Mouse (Mus musculus) mature B cell (primary cell): ENCODE measurements around the gene Pdgfb.

Source experiments
- in situ Hi-C: fragments of 300-500 bp; cut with MboI; formaldehyde crosslinking; loops from 2 replicates; pipeline ENCODE4 v1.14.3; 2019

Pdgfb gene

DNA sequence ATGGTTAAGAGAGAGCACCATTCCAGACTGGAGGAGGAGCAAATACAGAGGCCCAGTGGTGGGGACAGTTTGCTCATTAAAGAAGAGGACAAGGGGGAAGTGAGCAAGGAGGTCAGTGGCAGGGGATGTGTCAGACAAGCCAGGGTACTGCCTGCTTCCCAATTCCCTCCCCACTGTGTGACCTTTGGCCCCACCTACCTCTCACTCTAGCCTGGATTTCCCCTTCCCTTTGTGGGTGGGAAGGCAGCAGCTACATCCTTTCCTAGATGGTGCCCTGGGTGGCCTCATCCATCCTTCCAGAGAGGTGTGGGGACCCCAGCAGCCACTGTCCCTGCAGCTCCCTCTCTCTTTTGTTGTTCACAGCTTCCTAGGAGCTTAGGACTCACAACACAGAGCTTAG is 20.1 kb upstream of the Pdgfb start:
- in situ Hi-C loops, result no loop called here

DNA sequence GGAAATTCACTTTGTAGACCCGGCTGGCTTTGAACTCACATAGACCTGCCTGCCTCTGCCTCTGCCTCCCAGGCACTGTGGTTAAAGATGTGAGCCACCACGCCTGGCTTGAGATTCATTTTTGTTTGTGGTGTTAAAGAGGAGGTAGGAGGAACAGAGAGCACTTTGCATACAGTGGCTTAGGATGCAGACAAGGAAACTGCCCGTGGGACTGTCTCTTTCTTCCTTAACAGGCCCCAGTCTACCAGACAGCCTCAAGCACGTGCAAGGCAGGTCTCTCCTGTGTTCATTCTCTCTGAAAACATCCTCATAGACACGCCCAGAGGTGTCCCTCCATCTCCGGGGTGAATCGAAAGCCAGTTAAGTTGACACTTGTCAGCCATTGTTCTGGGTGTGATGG is 19.6 kb upstream of the Pdgfb start:
- in situ Hi-C loops, result no loop called here

DNA sequence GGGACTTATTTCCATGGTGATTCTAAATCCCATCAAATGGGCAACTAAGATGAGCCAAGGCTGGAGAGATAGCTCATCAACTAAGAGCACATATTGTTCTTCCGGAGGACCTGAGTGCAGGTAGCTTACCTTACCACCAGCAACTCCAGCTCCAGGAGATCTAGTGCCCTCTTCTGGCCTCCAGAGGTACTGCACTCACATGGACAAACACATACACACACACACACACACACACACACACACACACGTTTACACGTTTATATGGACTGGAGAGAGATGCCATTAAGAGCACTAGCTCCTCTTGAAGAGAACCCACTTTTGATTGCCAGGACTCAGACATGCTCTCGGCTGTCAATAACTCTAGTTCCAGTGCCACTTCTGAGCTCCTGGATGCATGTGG is 16.4 kb upstream of the Pdgfb start:
- in situ Hi-C loops, result no loop called here

DNA sequence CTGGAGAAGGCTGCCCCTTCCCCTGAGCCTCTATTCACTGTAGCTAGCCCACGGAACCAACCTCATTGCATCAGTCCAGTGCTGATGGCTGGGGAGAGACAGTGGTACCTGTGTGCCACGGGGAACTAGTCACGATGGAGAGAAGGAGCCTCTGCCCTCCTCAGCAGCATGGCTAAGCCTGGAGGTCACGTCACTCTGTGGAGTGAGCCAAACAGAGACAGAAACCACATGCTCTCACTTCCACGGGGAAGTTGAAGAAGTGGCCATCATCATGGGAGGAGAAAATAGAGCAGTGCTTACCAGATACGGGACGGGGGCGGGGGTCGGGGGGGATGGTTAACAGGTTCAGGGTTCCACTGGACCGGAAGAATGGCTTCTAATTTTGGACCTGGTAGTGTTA is 15.6 kb upstream of the Pdgfb start:
- in situ Hi-C loops, result no loop called here

DNA sequence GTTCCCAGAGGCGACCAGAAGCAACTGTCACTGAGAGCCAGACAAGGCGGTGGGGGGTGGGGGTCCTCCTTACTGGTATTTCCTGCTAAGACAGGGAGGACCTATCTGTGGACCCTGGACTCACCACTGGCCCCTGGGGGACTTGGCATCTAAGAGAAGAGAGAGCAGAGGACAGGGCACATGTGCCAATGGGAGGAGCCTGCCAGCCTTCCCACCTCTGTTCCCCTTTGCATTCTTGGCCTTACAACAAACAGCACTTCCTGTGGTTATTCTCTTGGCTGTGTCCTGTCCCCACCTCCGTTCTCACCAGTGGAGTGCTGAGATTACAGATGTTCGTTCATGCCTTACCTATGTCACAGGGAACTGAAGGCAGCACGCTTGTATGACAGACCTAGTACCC is 14.1 kb upstream of the Pdgfb start:
- in situ Hi-C loops, result no loop called here

DNA sequence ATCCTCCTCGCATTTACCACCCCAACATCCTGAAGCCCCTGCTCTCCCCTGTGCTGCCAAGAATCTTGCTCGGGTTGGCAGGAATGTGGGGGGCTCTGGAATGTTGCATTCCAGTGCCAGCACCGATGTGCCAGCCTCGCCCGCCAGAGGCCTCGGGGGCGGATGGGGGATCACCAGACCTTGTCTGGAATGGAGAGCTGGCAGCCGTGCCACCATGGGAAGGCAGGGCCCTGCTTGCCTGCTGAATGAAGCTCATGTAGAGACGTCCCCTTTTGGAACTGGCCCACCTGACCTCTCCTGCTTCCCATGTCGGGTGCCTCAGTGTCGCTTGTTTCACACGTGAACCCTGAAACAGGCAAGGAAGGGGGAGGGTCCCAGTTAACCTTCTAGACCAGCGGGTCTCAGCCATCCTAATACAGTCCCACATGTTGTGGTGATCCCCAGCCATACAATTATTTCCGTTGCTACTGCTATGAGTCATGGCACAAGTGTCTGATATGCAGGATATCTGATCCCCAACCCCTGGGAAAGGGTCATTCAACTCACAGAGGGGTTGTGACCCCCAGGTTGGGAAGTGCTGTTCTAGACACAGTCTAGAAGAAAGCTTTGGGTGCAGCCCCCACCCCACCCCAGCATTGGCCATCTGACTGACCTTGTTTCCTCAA is 12.0 kb upstream of the Pdgfb start:
- in situ Hi-C loops, result no loop called here

DNA sequence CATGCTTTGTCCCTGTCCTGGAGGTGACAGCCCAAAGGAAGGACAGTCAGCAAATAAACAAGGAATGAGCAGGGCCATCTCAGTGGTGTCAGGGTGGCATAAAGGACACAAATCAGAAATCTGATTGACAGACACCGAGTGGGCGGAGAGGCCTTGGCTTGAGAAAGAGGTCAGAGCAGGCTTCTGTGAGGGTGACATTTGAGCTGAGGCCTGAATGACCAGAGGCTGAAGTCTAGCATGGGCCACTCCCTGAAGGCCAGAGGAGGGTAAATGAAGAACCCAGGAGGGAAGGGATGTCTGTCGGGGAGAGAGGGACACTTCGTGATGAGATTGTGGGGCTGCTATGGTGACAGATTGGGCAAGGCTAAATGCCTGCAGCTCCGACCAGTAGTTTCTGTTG is 11.3 kb upstream of the Pdgfb start:
- in situ Hi-C loops, result no loop called here

DNA sequence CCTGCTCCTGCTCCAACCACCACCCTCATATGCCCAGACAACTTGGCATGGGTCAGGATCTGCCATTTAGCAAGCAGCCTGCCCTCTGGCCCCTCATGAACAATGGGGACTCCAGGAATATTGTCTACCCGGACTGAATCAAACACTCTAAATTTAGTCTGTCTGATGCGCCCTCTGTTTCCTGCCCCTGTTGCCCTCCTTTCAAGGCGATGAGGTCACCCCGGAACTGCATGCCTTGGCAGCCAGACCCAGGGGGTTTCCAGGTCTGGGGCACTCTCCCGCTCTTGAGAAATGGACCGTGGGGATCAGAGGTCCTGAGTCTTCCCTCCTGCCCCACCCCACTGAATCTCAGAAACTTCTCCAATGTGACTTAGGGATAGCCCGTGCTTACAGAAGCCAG is 10.8 kb upstream of the Pdgfb start:
- in situ Hi-C loops, result no loop called here

DNA sequence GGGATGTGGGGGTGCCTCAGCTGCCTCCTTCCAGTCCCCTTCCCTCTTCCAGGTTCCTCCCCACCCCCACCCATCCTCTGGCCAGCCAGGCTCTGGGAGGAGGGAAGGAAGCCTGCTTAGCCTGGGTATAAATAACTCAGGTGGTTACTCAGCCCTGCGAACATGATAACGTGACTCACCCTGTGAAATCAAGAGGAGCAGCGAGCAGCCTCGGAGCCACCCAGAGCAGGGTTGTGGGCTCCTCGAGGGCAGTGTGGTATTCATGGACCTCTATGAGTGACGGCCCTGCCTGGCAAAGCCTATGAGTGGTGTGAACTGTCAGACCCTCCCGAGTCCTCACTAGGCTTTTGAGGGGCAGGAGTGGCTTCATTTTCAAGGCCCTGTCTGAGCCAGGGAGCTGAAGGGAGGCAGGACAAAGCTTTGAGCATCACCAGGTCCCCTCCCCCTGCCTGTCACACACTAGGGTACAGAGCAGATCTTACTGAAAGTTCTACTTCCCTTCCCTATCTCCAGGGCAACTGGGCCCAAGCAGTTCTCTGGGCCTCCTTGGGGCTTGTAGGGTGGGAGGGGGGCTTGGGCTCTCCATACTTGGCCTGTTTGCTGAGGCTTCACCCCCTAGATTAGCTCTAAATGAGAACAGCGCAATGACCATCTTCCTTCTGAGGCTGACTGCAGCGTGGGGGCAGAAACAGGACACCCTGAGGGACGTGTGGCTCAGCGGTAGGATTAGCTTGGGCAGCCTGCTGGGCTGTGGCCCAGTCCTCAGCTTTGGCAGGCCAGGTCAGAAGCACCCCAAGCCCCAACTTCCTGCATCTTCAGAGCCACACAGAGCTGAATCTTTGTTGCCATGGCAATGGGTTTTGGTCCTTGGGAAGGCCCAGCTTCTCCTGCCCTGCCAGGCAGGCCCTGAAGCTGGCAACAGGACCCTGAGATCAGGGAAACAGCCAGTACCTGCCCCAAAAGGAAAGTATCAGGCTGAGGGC is 9.8 kb upstream of the Pdgfb start:
- in situ Hi-C loops, result no loop called here

DNA sequence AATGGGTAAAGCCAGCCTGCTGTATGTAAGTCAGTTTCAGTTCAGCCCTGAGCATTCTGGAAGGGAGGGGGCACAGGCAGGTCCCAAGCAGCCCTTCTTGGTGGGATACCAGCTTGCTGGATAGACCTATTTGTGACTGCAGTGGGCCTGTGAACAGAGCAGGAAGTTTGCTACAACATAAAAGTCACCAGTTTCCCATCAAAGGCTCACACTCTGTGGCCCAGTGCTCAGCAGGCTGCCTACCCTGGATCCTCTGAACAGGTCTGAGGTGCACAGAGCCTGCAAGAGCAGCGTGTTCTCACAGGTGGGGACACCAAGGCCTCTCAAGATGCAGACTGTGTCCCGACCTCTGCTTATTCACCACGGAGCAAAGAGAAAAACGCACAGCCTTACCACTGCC is 5.7 kb upstream of the Pdgfb start:
- in situ Hi-C loops, result no loop called here

DNA sequence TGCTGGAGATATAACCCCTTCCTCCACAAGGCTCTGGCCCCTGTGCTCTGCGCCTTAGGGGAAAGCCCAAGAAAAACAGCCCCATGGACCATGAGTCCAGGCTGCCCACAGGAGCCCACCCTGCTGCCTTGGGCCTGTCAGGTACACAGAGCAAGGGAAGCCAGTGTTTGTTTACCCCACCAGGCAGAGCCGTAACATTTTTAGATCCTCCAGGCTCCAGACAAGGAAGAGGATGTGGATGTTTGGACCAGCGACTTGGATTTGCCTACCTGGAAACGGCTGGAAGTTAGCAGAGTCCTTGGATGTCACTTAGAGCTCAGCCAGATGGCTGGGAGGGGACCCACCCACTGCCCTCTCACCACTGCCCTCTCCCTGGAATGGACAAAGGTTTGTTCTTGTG is 4.8 kb upstream of the Pdgfb start:
- in situ Hi-C loops, result no loop called here

DNA sequence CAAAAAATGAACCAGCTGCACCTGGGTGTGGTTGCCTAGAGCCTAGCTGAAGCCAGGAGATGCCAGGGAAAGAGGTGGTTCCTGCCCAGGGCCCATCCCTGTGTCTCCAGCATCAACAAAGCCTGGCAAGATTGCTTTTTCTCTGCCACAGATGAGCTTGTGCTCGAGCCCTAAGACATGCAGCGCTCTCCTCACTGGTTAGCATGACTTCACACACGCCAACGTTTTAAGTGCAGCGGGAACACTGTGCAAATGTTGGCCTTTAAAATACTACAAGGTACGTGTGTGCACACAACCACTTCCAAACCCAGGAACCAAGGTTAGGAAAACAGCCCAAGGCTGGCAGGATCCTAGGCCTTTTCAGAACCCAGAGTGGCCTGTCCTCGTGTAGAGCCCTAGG is 4.4 kb upstream of the Pdgfb start:
- in situ Hi-C loops, result no loop called here

DNA sequence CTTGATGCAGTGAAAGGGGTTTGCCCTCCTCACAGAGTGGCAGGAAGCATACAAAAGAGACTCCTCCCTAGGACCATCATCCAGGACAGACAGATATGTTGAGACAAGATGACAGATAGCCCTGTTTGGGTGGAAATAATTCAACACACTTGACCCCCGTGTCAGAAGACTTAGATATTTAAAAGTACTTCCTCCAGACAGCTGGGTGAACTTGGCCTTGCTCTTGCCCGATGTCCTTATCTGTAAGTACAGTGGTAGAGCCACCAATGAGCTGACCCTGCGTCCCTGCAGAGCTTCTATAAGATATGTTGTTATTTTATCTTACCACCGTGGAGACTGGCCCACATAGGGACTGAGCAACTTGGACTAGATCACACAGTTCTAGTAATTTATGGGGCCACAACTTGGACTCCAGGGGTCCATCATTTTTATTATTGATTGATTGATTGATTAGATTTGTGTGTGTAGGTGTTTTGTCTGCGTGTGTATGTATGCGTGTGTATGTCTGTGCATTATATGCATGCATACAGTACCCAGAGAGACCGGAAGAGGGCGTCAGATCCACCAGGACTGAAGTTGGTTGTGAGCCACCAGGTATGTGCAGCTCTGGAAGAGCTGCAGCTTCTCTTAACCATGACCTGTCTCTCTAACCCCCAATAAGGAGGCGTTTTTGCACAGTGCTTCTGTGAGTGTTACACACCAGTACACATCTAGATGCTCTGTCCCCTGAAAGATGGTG is 2.0 kb upstream of the Pdgfb start:
- in situ Hi-C loops, result no loop called here

DNA sequence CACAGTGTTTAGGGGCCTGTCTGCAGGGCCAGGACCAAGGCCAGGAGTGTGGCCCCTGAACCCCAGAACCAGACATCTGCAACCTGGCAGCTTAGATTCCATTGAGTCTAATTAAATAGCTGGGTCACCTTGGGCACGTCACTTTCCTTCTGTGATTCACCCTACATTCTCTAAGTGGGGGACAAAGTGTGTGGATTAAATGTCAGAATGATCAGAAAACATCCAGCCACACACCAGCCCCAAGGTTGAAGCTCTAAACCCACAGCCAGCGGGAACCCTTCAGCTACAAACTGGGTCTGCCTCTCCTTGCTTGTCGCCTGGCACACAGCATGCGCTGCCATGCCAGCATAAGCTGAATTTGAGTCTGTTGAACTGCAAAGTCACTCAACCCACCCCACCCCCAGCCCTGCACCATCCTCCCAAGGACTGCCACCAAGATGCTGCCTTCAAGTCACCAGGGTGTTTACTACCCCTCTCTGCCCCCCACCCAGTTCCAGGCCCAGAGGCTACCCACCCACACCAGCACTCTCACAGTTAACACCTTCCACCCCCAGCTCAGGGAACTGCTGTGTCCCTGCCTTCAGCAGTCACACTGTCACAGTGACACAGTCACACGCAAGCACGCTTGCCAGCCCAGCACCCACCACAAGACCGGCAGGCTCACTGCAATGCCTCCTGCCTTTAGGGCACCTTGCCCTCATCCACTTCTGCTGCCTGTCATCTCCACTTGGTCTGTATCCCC is 605 bp upstream of the Pdgfb start:
- in situ Hi-C loops, result no loop called here

DNA sequence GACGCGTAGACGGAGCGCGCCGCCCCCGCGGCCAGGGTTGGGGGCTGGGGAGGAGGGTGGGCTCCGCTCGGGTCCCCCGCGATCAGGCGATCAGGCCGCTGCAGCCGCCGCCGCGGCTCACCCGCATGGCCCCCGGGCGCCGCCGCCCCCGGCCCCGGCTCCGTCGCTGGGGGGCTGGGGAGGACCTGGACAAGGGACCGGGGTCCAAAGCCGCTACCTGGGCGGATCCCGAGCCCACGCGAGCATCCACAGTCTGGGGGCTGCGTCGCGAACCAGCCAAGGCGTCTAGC is 801 bp downstream of the Pdgfb start:
- in situ Hi-C loops, result no loop called here

DNA sequence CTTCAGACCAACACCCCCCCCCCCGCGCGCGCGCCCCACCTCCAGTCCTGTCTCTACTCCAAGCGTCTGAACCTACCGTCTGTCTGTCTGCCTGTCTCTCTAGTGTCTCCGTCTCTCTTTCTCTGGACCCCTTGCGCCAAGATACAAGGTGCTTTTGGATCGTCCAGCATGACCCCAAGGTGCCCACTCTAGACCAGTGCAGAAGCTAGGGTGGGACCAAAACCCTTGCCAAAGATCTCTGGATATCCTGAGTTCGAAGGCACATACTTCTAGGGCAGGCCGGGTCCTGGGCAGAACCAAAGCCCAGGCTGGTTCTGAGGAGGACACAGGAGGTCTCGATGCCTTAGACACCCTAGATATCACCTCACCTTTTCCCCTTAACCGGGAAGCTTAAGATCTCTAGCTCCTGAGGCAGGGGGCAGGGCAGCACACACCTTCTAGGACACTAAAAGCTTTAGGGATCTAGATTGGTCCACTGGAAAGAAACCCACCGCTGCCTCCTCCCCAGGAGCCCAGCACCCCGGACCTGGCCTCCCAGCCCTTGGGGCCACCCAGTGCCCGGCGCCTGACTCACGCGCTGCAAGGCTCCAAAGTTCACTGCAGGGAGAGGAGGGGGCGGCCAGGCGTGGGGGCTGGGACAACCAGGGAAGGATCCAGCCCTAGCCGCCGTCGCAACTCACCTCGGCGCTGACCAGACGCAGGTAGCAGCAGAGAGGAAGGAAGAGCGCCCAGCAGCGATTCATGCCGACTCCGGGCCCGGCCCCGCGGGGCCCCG is 1.3 kb downstream of the Pdgfb start:
- in situ Hi-C loops, result no loop called here

DNA sequence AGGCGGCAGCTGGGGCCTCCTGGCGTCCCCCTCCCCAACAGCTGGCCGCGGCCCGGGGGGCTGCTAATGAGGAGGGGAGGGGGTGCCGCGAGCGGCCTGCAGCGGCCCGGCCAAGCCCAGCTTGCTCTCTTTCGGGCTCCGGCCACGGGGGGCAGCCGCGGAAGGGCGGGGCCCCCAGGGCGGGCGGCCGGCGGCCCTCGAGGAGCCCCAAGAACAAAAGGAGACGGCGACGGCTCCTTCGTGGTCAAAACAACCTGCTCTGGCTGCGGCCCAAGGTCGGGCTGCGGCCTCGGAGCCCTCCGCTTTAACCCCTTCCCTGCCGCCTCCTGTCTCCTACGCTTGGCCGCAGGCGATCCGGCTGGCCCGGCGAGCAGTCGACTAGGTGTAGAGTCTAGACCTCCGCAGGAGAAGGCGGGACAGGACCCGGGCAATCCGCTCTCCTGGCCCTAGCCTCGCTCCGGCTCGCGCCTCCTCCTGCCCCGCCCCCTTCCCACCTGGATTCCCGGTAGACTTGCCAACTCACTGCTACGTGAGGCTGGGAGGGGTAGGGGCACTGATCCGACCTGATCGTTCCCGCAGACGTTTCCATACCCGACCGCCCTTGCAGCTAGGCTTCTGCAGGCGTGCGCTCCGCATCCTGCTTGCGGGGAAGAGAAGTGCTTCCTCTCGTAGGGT is 2.1 kb downstream of the Pdgfb start:
- in situ Hi-C loops, result no loop called here

DNA sequence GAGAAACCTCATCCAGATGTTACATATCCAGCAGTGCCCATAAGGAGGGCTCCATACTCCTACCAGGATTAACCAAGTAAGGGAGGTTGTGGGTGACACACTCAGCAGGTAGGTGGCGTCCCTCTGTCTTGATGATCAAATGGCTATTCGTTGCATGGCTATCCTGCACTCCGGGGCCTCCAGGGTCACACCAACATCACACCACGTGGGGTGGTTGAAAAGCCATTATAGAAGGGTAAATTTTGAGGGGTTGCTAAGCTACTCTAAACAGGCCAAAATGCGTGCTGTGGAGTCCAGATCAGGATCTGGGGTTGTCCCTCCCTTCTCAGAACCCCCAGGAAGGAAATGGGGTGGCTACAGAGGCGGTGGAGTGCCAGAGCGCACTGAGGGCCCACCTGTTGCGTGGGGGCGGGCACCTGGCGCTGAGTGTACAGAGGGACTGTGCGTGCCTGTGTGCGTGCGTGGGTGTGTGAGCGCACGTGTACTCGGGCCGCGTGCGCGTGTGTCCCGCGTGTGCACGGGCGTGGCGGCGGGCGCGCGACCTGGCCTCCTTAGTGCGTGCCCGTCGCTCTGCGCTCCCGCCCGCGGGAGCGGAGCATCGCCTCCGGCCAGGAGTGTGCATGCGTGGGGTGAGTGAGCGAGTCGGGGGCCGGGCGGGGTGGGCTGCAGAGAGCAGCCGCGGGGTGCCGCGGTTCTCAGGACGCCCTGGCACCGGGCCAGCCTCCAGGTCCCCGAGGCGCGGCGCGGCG is 2.8 kb downstream of the Pdgfb start:
- in situ Hi-C loops, result no loop called here

DNA sequence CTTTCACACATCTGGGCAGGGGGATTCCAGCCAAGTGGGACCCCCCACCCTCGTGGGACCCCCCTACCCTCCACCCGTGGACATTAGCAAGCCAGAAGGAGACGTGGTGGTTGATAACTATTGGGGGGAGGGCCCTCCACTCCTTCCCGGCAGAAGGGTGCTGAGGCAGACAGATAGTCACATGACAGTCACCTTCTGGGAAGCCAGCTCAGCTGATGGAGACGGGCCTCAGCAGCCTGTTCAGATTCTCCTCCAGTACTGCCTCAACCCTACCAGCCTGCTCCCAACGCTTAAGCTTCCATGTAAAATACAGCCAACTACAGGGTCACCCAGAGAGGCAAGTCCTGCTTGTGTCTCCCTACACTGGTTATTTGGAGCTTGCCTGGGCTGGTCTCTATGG is 3.6 kb downstream of the Pdgfb start:
- in situ Hi-C loops, result no loop called here

DNA sequence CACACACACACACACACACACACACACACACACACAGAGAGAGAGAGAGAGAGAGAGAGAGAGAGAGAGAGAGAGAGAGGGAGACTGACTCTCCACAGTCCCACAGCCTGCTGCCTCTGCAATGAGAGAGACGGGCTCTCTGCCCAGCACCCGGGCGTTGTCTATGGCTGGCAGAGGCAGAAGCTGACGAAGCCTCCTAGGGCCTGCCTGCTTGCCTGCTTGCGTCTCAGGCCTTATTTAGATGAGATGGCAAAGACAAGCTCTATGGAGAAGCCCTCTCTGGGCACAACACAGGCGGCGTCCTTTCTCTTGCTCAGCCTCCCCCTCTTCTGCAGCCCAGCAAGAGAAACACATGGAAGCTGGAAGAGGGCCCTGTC is 4.6 kb downstream of the Pdgfb start:
- in situ Hi-C loops, result no loop called here
